Mouse (Mus musculus) adrenal gland, postnatal 4 days (tissue): ENCODE results near the gene Olfr472. TPM values are rescaled to one million over a fixed set of nuclear protein-coding genes. Genes with fewer than 3 reads are reported as not detected.
"Not testable (repeated sequence)": the region's sequence is repeated elsewhere in the genome, so short reads cannot be mapped to it uniquely, and the experiment has no call there.

Experiments used
- DNase-seq, 2 experiments: peaks; one replicate each; pipeline ENCODE4 v3.0.0; 2021 to 2022; ENCODE audit warnings: low spot score in 2 of 2, mixed read lengths in 2 of 2
- long read RNA-seq, 2 experiments: library from polyadenylated mRNA; stranded (forward); transcript quantifications; one replicate each; pipeline ENCODE4 v2.0.0; 2021
- total RNA-seq, 2 experiments: library from RNA; stranded (reverse); gene quantifications; 2 replicates each; pipeline ENCODE4 v1.2.3; 2021

Gene Olfr472
- total RNA-seq = not detected
- long read RNA-seq, experiment 1 = 0 reads
- long read RNA-seq, experiment 2 = 0 reads

GRCm38 (mm10) chr7:107897602-107898001, at the start of gene Olfr472:
TSS of gene Olfr472 (plus strand) at chr7:107897902.
- DNase-seq = no peak

- no peak for DNase-seq
Measured at GRCm38 (mm10) chr7:107930146-107930545, 32.4 kb downstream of the Olfr472 start, which contains the start of gene Olfr473. TSS of gene Olfr473 (plus strand) at chr7:107930446.

- DNase-seq = not testable (repeated sequence)
Measured at GRCm38 (mm10) chr7:107952539-107952938, 54.8 kb downstream of the Olfr472 start.

- DNase-seq = no peak
Measured at GRCm38 (mm10) chr7:107954343-107954742, 56.6 kb downstream of the Olfr472 start, which contains the start of gene Olfr474. TSS of gene Olfr474 (plus strand) at chr7:107954643.

Other genes with a start within 250 kb of the Olfr472 start
- under 1 TPM in 1 of 2 experiments, not detected in 1; 0.17 TPM for gene Cyb5r2, start 139.9 kb upstream of the Olfr472 start, total RNA-seq
- gene Ovch2, start 96.7 kb upstream of the Olfr472 start, total RNA-seq = not detected
- not detected for gene Olfr467, start 85.6 kb upstream of the Olfr472 start, total RNA-seq
- gene Olfr469, start 72.4 kb upstream of the Olfr472 start, total RNA-seq = not detected
- gene Olfr470, start 50.4 kb upstream of the Olfr472 start, total RNA-seq = not detected
- gene Olfr473, start 32.5 kb downstream of the Olfr472 start, total RNA-seq = not detected
- not detected for gene Olfr474, start 56.7 kb downstream of the Olfr472 start, total RNA-seq
- gene Olfr476, start 66.9 kb downstream of the Olfr472 start, total RNA-seq = not detected
- gene Olfr477, start 88.8 kb downstream of the Olfr472 start, total RNA-seq = not detected
- not detected for gene Olfr478, start 136.1 kb downstream of the Olfr472 start, total RNA-seq
- gene Olfr479, start 152.8 kb downstream of the Olfr472 start, total RNA-seq = not detected
- not detected for gene Olfr480, start 169.4 kb downstream of the Olfr472 start, total RNA-seq
- gene Olfr481, start 182.0 kb downstream of the Olfr472 start, total RNA-seq = not detected
- gene Olfr482, start 199.7 kb downstream of the Olfr472 start, total RNA-seq = 1 to 10 TPM; 1.6 to 2.2 TPM
- gene Olfr483, start 202.9 kb downstream of the Olfr472 start, total RNA-seq = not detected
- gene Olfr484, start 229.5 kb downstream of the Olfr472 start, total RNA-seq = not detected